Mouse (Mus musculus) cortical plate, adult 2 months (tissue): ENCODE data around the gene Gm10837.

Experiments
- CTCF ChIP-seq: fragments of 200-500 bp; IDR thresholded peaks from 2 replicates; pipeline ENCODE4 v1.5.1; 2011; ENCODE audit warnings: mild to moderate bottlenecking, control low read depth, low read length; ENCODE audit not compliant: insufficient read depth; ENCODE audit errors: extremely low read depth
- POLR2A ChIP-seq: fragments of 200-500 bp; IDR thresholded peaks from 2 replicates; pipeline ENCODE4 v1.6.1; 2011; ENCODE audit warnings: mild to moderate bottlenecking, low read length, control low read depth; ENCODE audit not compliant: insufficient read depth; ENCODE audit errors: extremely low read depth

DNA sequence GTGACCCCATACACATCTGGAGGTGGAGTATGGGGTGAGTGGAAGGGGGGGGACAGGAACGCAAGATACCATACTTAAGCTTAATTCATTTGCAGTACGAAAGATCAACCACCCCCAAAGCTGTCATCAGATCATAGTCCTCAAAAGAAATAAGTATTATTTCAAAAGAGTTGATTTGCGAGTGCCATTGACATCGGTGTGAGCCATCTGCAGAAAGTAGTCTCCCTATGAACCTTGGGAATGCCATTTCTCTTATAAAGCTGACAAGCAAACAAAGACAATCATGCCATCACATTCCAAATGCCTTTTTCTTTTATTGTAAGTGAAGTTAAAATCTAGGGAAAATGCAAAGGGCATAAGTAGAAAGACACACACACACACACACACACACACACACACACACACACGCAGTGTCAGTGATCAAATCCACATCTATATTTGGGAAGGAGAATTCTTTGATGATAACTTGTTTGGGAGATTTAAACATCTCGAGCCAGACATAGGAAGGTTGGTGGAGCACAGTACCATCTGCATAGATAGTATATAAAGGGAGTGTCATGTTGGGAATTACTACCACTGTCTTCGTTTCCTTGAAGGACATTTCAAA, 23.5 kb upstream of the Gm10837 start:
- TF ChIP-seq CTCF (no peak), POLR2A (no peak)
